Mouse (Mus musculus): ENCODE measurements around the gene 1700025C18Rik. TPM values are rescaled to one million over a fixed set of nuclear protein-coding genes. Genes with fewer than 3 reads are reported as not detected.

1700025C18Rik gene
- polyA plus RNA-seq, 1 experiment from 2014 or later, result not detected

GRCm38 (mm10) chr2:165034131-165035057 lies 56.2 kb downstream of the 1700025C18Rik start, which contains the start of gene Ncoa5:
Gene Ncoa5, minus strand, starts transcription at chr2:165034867.
- under 1% methylated on average over 110 of the region's 111 CpGs for WGBS
- ATAC-seq (ENCODE audit: low read depth), result peak; percentile 97
- H3K9me3 ChIP-seq, result no peaks in the 10 kb centered on the region
- H3K9ac ChIP-seq, result peak within 1 kb of the TSS; percentile 98
- H3K36me3 ChIP-seq, result no peaks in the 10 kb centered on the region
- peak within 1 kb of the TSS; percentile 97 for H3K4me3 ChIP-seq
- H3K4me2 ChIP-seq, result peak within 1 kb of the TSS; percentile 95
- peaks cover 36% of the 10 kb centered on the region for H3K4me1 ChIP-seq (replicated peaks)
- H3K27ac ChIP-seq (replicated peaks), result peak within 1 kb of the TSS; percentile 93
- no peaks in the 10 kb centered on the region for H3K27me3 ChIP-seq

GRCm38 (mm10) chr2:165033306-165033705 lies 57.2 kb downstream of the 1700025C18Rik start:
- Histone ChIP-seq H3K4me3 (peak overlapping the region; percentile 97), H3K9ac (peak overlapping the region; percentile 98), H3K27ac (replicated peaks) (0 out of 2 replicates have a peak overlapping the region, but pooled peaks have one; percentile 93), H3K4me1 (replicated peaks) (peaks cover 36% of the 10 kb centered on the region), H3K36me3 (no peaks in the 10 kb centered on the region), H3K27me3 (no peaks in the 10 kb centered on the region), H3K4me2 (peak overlapping the region; percentile 95), H3K9me3 (no peaks in the 10 kb centered on the region)
- 35% methylated on average over 6 of the region's 6 CpGs for WGBS
- ATAC-seq (ENCODE audit: low read depth), result no peak

DNA sequence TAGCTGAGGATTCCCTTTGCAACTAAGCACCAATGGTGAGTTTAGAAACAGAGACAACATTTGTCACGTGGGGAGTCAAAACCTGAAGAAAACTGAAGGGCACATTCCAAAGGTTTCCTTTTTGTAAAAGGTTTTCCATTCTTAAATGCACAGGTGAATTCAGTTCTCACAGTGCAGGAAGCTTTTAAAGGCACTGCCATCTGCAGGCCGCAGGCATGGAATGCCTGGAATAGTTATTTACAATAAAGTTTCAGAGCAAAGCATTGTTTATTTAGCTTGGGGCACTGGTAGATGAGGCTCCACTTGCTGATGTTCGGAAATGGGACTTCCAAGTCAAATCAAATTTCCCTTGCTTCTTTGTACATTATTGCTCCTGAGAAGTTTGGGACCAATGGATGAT lies 58.0 kb downstream of the 1700025C18Rik start:
- 0 out of 2 replicates have a peak overlapping the region, but pooled peaks have one; percentile 98 for H3K9ac ChIP-seq
- no peaks in the 10 kb centered on the region for H3K27me3 ChIP-seq
- peak overlapping the region; percentile 97 for H3K4me3 ChIP-seq
- H3K9me3 ChIP-seq, result no peaks in the 10 kb centered on the region
- no peak overlapping the region for H3K27ac ChIP-seq (replicated peaks)
- H3K36me3 ChIP-seq, result no peaks in the 10 kb centered on the region
- ATAC-seq (ENCODE audit: low read depth), result no peak
- peak overlapping the region; percentile 95 for H3K4me2 ChIP-seq
- WGBS, result 48% methylated on average over 3 of the region's 3 CpGs
- peaks cover 36% of the 10 kb centered on the region for H3K4me1 ChIP-seq (replicated peaks)

Other genes starting within 250 kb of the 1700025C18Rik start
- gene Pltp, start 233.0 kb downstream of the 1700025C18Rik start, polyA plus RNA-seq (2015; fragmentation: Nextera tagmentation; extraction: Ambion mirVana), result 126 and 132 TPM in 2 replicates
- gene Pcif1, start 211.4 kb downstream of the 1700025C18Rik start, polyA plus RNA-seq (2015; fragmentation: Nextera tagmentation; extraction: Ambion mirVana), result 80.8 and 93.1 TPM in 2 replicates
- 13.3 and 14.2 TPM in 2 replicates for gene Zfp335, start 179.0 kb downstream of the 1700025C18Rik start, polyA plus RNA-seq (2015; fragmentation: Nextera tagmentation; extraction: Ambion mirVana)
- 16.9 and 17.1 TPM in 2 replicates for gene Mmp9, start 150.0 kb downstream of the 1700025C18Rik start, polyA plus RNA-seq (2015; fragmentation: Nextera tagmentation; extraction: Ambion mirVana)
- 20.8 and 21.3 TPM in 2 replicates for gene Slc12a5, start 129.9 kb downstream of the 1700025C18Rik start, polyA plus RNA-seq (2015; fragmentation: Nextera tagmentation; extraction: Ambion mirVana)
- 97.3 and 111 TPM in 2 replicates for gene Ncoa5, start 55.9 kb downstream of the 1700025C18Rik start, polyA plus RNA-seq (2015; fragmentation: Nextera tagmentation; extraction: Ambion mirVana)
- 7.2 and 8.3 TPM in 2 replicates for gene Cd40, start 35.1 kb downstream of the 1700025C18Rik start, polyA plus RNA-seq (2015; fragmentation: Nextera tagmentation; extraction: Ambion mirVana)
- gene Cdh22, start 144.1 kb upstream of the 1700025C18Rik start, polyA plus RNA-seq (2015; fragmentation: Nextera tagmentation; extraction: Ambion mirVana), result 11.1 and 11.4 TPM in 2 replicates
- gene Slc35c2, start 197.1 kb upstream of the 1700025C18Rik start, polyA plus RNA-seq (2015; fragmentation: Nextera tagmentation; extraction: Ambion mirVana), result 51.3 and 57.3 TPM in 2 replicates
- gene Elmo2, start 235.7 kb upstream of the 1700025C18Rik start, polyA plus RNA-seq (2015; fragmentation: Nextera tagmentation; extraction: Ambion mirVana), result 89.8 and 95.7 TPM in 2 replicates